Mouse (Mus musculus) E14TG2a.4 (cell line): ENCODE results near the gene Pde1c.

Experiments
- H3K27me3 ChIP-seq: 2 replicates; pipeline ENCODE4 v1.6.1; 2014; ENCODE audit warnings: low read length, control low read depth; ENCODE audit not compliant: insufficient read depth
- H3K36me3 ChIP-seq: 2 replicates; pipeline ENCODE4 v1.6.1; 2014; ENCODE audit warnings: low read length, control low read depth; ENCODE audit not compliant: insufficient read depth
- H3K4me1 ChIP-seq: replicated peaks from 2 replicates; pipeline ENCODE4 v1.6.1; 2014; ENCODE audit warnings: low read depth, low read length, control low read depth
- H3K4me3 ChIP-seq: replicated peaks from 2 replicates; pipeline ENCODE4 v1.5.1; 2014; ENCODE audit warnings: mild to moderate bottlenecking, low read length
- H3K9me3 ChIP-seq: 2 replicates; pipeline ENCODE4 v1.6.1; 2014; ENCODE audit warnings: low read length, control low read depth
- CTCF ChIP-seq: conservative IDR thresholded peaks from 2 replicates; pipeline ENCODE4 v1.5.1; 2014; ENCODE audit warnings: low read length
- NANOG ChIP-seq: IDR thresholded peaks from 2 replicates; pipeline ENCODE4 v1.6.1; 2014; ENCODE audit warnings: borderline replicate concordance, low read length, mixed read lengths
- POU5F1 ChIP-seq: IDR thresholded peaks from 2 replicates; pipeline ENCODE4 v1.6.1; 2014; ENCODE audit warnings: low read length, borderline replicate concordance

Pde1c gene

DNA sequence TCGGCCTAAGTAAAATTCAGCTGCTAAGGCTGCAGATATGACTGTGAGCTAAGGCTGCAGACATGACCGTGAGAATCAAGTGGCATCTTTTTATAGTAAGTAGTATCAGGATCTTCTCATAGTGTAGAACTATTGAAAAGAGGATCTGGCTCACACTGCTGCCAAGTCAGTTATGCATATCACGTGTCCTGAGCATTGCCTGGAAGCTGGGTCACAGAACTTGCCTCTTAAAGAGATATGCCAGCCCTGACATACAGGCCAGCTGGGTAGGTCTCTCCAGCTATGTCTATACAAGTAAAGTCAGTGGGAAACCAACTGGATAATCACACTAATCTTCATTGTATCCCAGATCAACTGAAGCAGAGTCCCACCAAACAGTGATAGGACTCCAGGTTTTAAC lies 83.8 kb downstream of the Pde1c start:
- H3K27me3 ChIP-seq, result no peaks in the 10 kb centered on the region
- no peaks in the 10 kb centered on the region for H3K36me3 ChIP-seq
- no peak for TF ChIP-seq POU5F1
- no peak for TF ChIP-seq NANOG
- no peak for TF ChIP-seq CTCF
- no peak overlapping the region for H3K4me3 ChIP-seq
- no peaks in the 10 kb centered on the region for H3K4me1 ChIP-seq
- H3K9me3 ChIP-seq, result no peaks in the 10 kb centered on the region

DNA sequence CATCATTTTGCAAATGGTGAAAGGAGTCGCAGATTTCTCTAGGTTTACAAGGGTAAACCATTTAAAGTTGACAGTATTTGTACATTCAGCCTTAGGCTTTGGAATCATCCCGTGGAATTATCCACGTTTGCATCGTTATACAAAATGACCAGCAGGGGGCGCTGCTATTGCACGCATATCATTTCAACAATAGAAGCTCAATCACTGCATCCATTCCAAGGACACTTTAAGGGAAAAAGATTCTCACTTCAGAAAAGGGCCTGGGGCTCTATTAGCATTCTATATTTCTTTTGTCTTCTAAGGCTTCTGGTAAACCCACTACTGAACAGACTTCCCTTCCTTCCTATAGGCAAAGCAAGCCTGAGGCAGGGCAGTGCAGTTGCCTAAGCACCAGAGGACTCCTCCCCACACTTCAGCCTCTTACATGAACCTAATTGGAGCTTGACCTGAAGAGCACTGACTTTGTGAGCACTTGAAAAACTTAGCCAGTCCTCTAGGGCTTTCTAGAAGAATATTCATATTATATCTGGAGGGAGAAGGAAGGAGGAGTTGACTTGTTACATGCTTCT lies 87.9 kb downstream of the Pde1c start:
- H3K4me1 ChIP-seq, result no peaks in the 10 kb centered on the region
- TF ChIP-seq NANOG, result no peak
- peak; percentile 77 for TF ChIP-seq CTCF

DNA sequence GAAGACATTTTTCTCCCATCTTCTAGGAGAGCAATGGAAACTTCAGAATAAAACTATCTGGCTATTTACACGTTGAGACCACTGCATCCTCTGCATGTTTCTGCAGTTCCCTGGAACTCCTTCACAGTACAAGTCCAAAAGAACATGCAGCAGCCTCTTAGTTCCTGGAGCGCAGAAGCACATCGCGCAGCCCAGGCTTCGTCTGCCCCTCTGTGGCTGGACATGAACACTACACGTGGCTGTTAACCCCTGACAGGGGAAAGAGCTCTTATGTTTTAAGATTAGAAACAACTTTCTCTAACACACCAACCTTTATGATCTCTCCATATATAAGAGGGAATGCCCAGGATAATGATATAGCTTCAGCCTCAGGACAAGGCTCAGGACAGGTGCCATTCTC lies 92.3 kb downstream of the Pde1c start:
- no peaks in the 10 kb centered on the region for H3K36me3 ChIP-seq
- no peak overlapping the region for H3K4me3 ChIP-seq
- no peaks in the 10 kb centered on the region for H3K27me3 ChIP-seq
- H3K4me1 ChIP-seq, result no peaks in the 10 kb centered on the region
- TF ChIP-seq POU5F1 (no peak), NANOG (no peak), CTCF (no peak)
- no peaks in the 10 kb centered on the region for H3K9me3 ChIP-seq

More for the DNA sequence above, 87.9 kb downstream of the Pde1c start:
- Histone ChIP-seq H3K27me3 (no peaks in the 10 kb centered on the region), H3K9me3 (no peaks in the 10 kb centered on the region), H3K4me3 (no peak overlapping the region), H3K36me3 (no peaks in the 10 kb centered on the region)

DNA sequence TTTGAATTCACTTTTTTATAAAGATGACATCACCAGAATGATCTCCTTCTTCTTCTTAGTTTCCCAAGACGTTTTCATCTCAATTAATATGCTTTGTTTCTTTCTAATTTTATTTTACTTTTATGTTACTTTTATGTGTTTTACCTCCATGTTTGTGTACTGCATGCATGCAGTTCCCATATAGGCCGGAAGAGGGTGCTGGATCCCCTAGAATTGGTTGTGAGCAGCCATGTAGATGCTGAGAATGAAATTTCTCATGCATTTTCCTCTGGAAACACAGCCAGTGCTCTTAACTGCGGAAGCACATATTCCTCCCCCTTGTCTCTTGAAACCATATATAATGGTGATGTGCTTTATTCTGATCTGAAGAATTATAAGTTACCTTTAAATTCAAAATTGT lies 110.8 kb downstream of the Pde1c start:
- H3K4me1 ChIP-seq, result no peaks in the 10 kb centered on the region
- no peaks in the 10 kb centered on the region for H3K27me3 ChIP-seq
- no peaks in the 10 kb centered on the region for H3K9me3 ChIP-seq
- H3K4me3 ChIP-seq, result no peak overlapping the region
- TF ChIP-seq NANOG (no peak), CTCF (peak; percentile 85), POU5F1 (no peak)
- H3K36me3 ChIP-seq, result no peaks in the 10 kb centered on the region

DNA sequence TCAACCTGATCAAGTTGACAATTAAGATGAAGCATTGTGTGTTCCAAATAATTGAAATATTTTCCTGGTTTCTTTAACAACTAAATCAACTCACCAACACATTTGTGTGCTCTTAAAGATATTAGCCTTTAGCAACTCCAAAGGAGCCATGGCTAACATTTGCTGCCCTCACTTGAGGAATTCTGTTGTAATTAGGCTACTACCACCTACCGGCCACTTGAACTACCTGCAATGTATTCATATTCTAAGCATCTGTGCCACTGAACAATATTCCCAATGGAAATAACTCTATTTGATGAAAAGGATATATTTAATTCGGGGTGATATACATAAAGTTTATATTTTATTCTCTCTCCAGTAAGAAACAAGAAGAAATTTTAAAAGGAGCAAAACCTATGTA lies 121.0 kb downstream of the Pde1c start:
- no peaks in the 10 kb centered on the region for H3K4me1 ChIP-seq
- no peaks in the 10 kb centered on the region for H3K36me3 ChIP-seq
- no peaks in the 10 kb centered on the region for H3K27me3 ChIP-seq
- no peaks in the 10 kb centered on the region for H3K9me3 ChIP-seq
- TF ChIP-seq POU5F1 (no peak), CTCF (peak; percentile 21), NANOG (no peak)
- no peak overlapping the region for H3K4me3 ChIP-seq

DNA sequence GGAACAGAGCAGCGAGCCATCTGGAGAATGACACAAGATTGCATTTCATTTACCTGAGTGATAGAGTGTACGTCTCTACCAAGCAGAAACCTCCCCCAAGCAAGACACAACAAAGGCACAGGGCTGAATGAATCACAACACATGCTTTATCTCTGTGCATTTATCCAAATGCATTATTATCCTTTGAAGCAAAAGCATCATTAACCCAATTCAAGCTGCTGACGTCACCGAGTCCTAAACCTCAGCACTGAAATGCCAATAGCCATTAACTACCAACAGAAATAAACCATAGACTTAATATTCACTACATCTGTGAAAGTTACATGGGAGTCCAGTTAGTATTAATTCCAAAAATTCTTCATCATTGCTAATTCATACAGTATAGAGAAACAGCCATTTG lies 127.4 kb downstream of the Pde1c start:
- Histone ChIP-seq H3K4me3 (no peak overlapping the region), H3K36me3 (no peaks in the 10 kb centered on the region), H3K9me3 (no peaks in the 10 kb centered on the region), H3K4me1 (no peaks in the 10 kb centered on the region), H3K27me3 (no peaks in the 10 kb centered on the region)
- TF ChIP-seq POU5F1 (no peak), CTCF (no peak), NANOG (no peak)

DNA sequence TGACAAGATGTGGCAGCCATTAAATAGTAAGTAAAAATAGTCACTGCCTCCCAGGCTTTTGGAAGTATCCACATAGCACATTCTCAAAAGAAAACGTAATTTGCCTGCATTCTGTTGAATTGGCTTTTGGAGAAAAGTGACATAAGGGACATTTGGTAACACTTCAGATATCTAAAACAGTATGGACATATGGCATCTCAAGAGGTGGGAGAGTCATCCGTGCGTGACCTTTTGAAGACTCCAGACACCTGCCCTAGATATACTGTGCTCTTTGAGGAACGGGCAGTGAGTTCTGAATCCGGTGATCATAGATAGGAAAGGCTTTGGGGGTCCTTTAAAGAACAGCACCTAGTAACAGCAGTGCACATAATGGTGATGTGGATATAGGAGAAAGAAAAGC lies 143.1 kb downstream of the Pde1c start:
- Histone ChIP-seq H3K9me3 (peaks cover 13% of the 10 kb centered on the region), H3K4me1 (no peaks in the 10 kb centered on the region), H3K4me3 (no peak overlapping the region), H3K27me3 (no peaks in the 10 kb centered on the region), H3K36me3 (no peaks in the 10 kb centered on the region)
- TF ChIP-seq CTCF (no peak), NANOG (no peak), POU5F1 (no peak)

DNA sequence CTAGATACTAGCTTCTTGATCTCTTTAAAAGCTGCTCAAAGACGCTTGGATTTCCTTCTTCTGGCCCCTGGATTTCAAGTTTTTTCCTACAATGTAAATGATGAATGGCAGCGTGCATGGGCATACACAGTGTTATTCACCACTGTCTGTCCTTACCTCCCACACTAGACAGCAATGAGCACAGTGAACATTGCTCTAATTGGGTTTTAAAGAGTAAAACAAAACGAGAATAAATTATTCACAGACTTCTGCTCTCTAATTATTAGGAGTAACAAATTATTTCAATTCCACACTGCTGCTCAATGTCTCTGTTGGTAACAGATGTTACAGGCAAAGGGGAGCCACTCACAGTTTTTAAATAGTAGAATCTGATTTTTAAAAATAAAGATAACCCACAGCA lies 146.0 kb downstream of the Pde1c start:
- H3K9me3 ChIP-seq, result peaks cover 13% of the 10 kb centered on the region
- no peak for TF ChIP-seq NANOG
- TF ChIP-seq POU5F1, result no peak
- no peak for TF ChIP-seq CTCF
- H3K36me3 ChIP-seq, result no peaks in the 10 kb centered on the region

DNA sequence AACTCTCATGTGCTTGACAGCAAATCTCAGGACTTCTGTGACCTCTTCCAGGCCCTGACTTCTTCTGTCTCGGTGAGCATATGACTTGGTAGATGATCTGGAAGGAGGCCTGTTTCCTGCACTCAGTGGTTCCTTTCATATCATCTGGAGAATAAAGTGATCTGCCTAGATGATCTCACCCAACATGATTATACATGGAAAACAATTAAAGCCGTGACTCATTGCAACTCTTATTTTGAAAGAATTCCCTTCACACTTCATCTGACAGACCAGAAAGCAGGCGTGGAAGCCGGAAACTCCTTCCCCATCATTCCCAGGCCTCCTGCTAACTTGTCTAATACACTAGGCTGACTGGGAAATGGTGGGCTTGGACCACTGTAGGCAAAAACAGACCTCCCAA lies 152.7 kb downstream of the Pde1c start:
- Histone ChIP-seq H3K36me3 (no peaks in the 10 kb centered on the region), H3K27me3 (no peaks in the 10 kb centered on the region), H3K4me1 (no peaks in the 10 kb centered on the region), H3K4me3 (no peak overlapping the region), H3K9me3 (no peaks in the 10 kb centered on the region)
- no peak for TF ChIP-seq CTCF
- TF ChIP-seq NANOG, result no peak
- no peak for TF ChIP-seq POU5F1

More for the DNA sequence above, 146.0 kb downstream of the Pde1c start:
- Histone ChIP-seq H3K27me3 (no peaks in the 10 kb centered on the region), H3K4me3 (no peak overlapping the region), H3K4me1 (no peaks in the 10 kb centered on the region)
